Mouse (Mus musculus): ENCODE results near the gene Zfp941. TPM values are rescaled to one million over a fixed set of nuclear protein-coding genes. Genes with fewer than 3 reads are reported as not detected.

Zfp941 gene
- 37.0 and 38.4 TPM in 2 replicates for polyA plus RNA-seq (2015; fragmentation: Nextera tagmentation; extraction: Ambion mirVana)

GRCm38 (mm10) chr7:140821653-140822329, at the start of gene Zfp941:
Gene Zfp941 (minus strand): TSS chr7:140822178.
- ATAC-seq: peak; percentile 94

DNA sequence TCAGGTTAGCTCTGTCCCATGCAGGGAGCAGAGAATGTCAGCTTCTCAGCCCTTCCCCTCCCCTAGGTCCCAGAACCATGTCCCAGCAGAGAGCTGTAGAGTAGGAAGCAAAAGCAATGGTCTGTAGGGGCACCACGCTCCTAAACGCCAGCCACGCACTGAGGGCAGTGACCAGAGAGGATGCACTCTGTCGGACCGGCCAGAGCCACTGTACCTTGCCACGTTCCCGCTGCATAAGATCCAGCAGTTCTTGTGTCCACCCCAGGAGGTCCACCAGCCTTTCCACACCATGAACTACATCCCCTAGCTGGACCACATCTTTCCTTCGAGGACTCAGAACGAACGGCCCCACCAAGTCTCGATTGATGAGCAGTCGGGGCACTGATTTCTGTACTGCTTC, 42.8 kb upstream of the Zfp941 start:
- Histone ChIP-seq H3K36me3 (ENCODE audit: control insufficient read depth, insufficient read depth, low read length) (peaks cover 30% of the 10 kb centered on the region), H3K9ac (ENCODE audit: low read depth, low read length) (no peak overlapping the region), H3K4me2 (ENCODE audit: low read length) (no peak overlapping the region), H3K27ac (ENCODE audit: low read length) (no peak overlapping the region), H3K9me3 (replicated peaks; ENCODE audit: control insufficient read depth, low read length, poor library complexity, severe bottlenecking) (no peaks in the 10 kb centered on the region), H3K4me1 (ENCODE audit: control insufficient read depth, insufficient read depth, low read length) (0 out of 2 replicates have a peak, but pooled peaks cover 2% of the 10 kb centered on the region), H3K27me3 (ENCODE audit: control insufficient read depth, insufficient read depth, low read depth, low read length) (no peaks in the 10 kb centered on the region), H3K4me3 (ENCODE audit: low read depth, low read length) (no peak overlapping the region)
- WGBS: 92% methylated on average over 12 of the region's 12 CpGs
- ATAC-seq: no peak

More at GRCm38 (mm10) chr7:140821653-140822329, at the start of gene Zfp941:
- Histone ChIP-seq H3K4me2 (ENCODE audit: low read length) (peak within 1 kb of the TSS; percentile 69), H3K27ac (ENCODE audit: low read length) (peak within 1 kb of the TSS; percentile 98), H3K27me3 (ENCODE audit: control insufficient read depth, insufficient read depth, low read depth, low read length) (no peaks in the 10 kb centered on the region), H3K9ac (ENCODE audit: low read depth, low read length) (peak within 1 kb of the TSS; percentile 89), H3K4me1 (ENCODE audit: control insufficient read depth, insufficient read depth, low read length) (peaks cover 17% of the 10 kb centered on the region), H3K9me3 (replicated peaks; ENCODE audit: control insufficient read depth, low read length, poor library complexity, severe bottlenecking) (no peaks in the 10 kb centered on the region), H3K36me3 (ENCODE audit: control insufficient read depth, insufficient read depth, low read length) (peaks cover 2% of the 10 kb centered on the region; the same call in 1 of the 2 replicates), H3K4me3 (ENCODE audit: low read depth, low read length) (peak within 1 kb of the TSS; percentile 74)
- WGBS: under 1% methylated on average over 21 of the region's 21 CpGs

DNA sequence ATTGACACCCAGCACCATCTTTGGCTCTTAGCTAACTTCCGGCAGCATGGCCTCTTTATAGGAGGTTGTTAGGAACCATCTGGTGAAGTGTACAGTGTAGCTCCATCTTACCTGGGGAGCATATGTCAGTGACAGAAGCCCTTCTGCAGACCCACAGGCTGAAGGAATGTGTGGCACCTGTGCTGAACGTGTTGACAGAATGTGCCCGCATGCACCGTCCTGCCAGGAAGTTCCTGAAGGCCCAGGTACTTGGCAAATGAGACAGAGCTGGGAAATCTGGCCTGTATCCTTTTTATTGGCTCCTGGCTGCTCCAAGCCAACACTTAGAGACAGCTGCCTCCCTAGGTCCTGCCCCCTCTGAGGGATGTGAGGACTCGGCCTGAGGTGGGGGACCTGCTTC, 38.8 kb upstream of the Zfp941 start:
- Histone ChIP-seq H3K4me3 (ENCODE audit: low read depth, low read length) (no peak overlapping the region), H3K36me3 (ENCODE audit: control insufficient read depth, insufficient read depth, low read length) (peaks cover 30% of the 10 kb centered on the region), H3K4me1 (ENCODE audit: control insufficient read depth, insufficient read depth, low read length) (peaks cover 16% of the 10 kb centered on the region), H3K27me3 (ENCODE audit: control insufficient read depth, insufficient read depth, low read depth, low read length) (no peaks in the 10 kb centered on the region), H3K4me2 (ENCODE audit: low read length) (no peak overlapping the region), H3K27ac (ENCODE audit: low read length) (no peak overlapping the region), H3K9me3 (replicated peaks; ENCODE audit: control insufficient read depth, low read length, poor library complexity, severe bottlenecking) (no peaks in the 10 kb centered on the region), H3K9ac (ENCODE audit: low read depth, low read length) (no peak overlapping the region)
- ATAC-seq: no peak
- WGBS: 89% methylated on average over 5 of the region's 5 CpGs

DNA sequence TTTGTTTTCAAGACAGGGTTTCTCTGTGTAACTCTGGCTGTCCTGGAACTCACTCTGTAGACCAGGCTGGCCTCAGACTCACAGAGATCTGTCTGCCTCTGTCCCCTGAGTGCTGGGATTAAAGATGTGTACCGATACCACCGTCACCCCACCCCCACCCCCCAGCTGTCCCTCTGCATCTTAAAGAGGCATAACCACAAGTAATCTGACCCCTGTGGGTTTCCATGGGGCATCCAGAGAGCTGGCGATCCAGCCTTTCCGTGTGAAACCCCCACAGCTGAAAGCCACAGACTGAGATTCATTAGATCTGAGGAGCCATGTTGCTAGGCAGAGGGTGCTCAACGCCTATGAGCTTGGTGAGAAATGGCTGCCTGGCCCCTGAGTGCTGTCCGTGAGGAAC, 38.0 kb upstream of the Zfp941 start:
- Histone ChIP-seq H3K27ac (ENCODE audit: low read length) (no peak overlapping the region), H3K27me3 (ENCODE audit: control insufficient read depth, insufficient read depth, low read depth, low read length) (no peaks in the 10 kb centered on the region), H3K4me1 (ENCODE audit: control insufficient read depth, insufficient read depth, low read length) (peaks cover 23% of the 10 kb centered on the region), H3K36me3 (ENCODE audit: control insufficient read depth, insufficient read depth, low read length) (peaks cover 30% of the 10 kb centered on the region), H3K4me3 (ENCODE audit: low read depth, low read length) (no peak overlapping the region), H3K9me3 (replicated peaks; ENCODE audit: control insufficient read depth, low read length, poor library complexity, severe bottlenecking) (no peaks in the 10 kb centered on the region), H3K4me2 (ENCODE audit: low read length) (no peak overlapping the region), H3K9ac (ENCODE audit: low read depth, low read length) (no peak overlapping the region)
- ATAC-seq: no peak
- 63% methylated on average over 6 of the region's 6 CpGs for WGBS

DNA sequence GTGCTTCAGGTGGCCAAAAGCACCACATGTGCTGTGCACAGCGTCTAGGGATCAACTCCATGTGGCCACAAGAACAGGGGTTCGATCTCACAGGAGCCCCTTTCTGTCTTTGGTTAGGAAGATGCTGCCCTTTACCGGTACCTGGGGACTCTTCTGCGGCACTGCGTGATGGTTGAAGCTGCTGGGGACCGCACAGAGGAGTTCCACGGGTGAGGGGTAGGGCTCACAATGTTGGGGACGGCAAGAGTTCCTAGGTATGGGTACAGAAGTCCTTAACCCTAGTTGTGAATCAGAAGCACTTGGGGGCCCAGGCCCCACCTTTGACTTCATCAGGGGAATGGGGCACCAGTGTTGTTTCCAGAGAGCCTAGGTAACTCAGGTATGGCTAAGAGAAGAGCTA, 36.8 kb upstream of the Zfp941 start:
- Histone ChIP-seq H3K27me3 (ENCODE audit: control insufficient read depth, insufficient read depth, low read depth, low read length) (no peaks in the 10 kb centered on the region), H3K4me1 (ENCODE audit: control insufficient read depth, insufficient read depth, low read length) (peaks cover 23% of the 10 kb centered on the region), H3K9me3 (replicated peaks; ENCODE audit: control insufficient read depth, low read length, poor library complexity, severe bottlenecking) (no peaks in the 10 kb centered on the region), H3K36me3 (ENCODE audit: control insufficient read depth, insufficient read depth, low read length) (peaks cover 37% of the 10 kb centered on the region), H3K27ac (ENCODE audit: low read length) (no peak overlapping the region), H3K4me3 (ENCODE audit: low read depth, low read length) (peak overlapping the region; percentile 85; the same call in 1 of the 2 replicates), H3K9ac (ENCODE audit: low read depth, low read length) (no peak overlapping the region; the same call in 1 of the 2 replicates), H3K4me2 (ENCODE audit: low read length) (peak overlapping the region; percentile 96)
- 97% methylated on average over 8 of the region's 8 CpGs for WGBS
- no peak for ATAC-seq

DNA sequence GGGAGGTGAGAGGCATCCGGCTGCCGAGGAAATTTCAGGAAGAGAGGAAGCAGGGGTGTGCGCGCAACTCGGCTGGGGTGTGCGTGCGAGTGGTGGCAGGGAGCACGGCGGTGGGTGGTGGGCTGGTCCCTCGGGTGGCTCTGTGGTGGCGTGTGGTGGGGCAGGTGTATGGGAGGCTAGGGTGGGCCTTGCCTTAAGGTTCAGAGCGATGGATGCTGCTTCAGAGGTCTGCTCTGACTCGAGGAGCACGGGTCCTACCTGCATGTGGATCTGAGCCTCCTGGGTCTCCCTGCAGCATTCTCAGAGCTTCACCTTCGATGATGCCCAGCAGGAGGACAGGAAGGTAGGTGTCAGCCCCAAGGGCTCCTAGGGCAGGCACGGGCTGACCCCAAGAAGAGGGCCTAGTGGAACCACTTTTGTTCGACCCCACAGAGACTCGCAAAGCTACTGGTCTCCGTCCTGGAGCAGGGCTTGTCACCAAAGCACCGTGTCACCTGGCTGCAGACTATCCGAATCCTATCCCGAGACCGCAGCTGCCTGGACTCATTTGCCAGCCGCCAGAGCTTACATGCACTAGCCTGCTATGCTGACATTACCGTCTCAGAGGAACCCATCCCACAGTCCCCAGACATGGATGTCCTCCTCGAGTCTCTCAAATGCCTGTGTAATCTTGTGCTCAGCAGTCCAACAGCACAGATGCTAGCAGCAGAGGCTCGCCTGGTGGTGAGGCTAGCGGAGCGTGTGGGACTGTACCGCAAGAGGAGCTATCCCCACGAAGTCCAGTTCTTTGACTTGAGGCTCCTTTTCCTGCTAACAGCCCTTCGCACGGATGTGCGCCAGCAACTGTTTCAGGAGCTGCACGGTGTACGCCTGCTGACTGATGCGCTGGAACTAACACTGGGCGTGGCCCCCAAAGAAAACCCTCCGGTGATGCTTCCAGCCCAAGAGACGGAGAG, 35.9 kb upstream of the Zfp941 start, which contains the start of gene Bet1l:
TSS of gene Bet1l (minus strand) at position 28 of the 956 bp plus-strand sequence.
- Histone ChIP-seq H3K4me2 (ENCODE audit: low read length) (peak within 1 kb of the TSS; percentile 96), H3K27me3 (ENCODE audit: control insufficient read depth, insufficient read depth, low read depth, low read length) (no peaks in the 10 kb centered on the region), H3K9ac (ENCODE audit: low read depth, low read length) (peak within 1 kb of the TSS; percentile 90), H3K9me3 (replicated peaks; ENCODE audit: control insufficient read depth, low read length, poor library complexity, severe bottlenecking) (no peaks in the 10 kb centered on the region), H3K4me3 (ENCODE audit: low read depth, low read length) (peak within 1 kb of the TSS; percentile 85), H3K27ac (ENCODE audit: low read length) (peak within 1 kb of the TSS; percentile 94), H3K36me3 (ENCODE audit: control insufficient read depth, insufficient read depth, low read length) (peaks cover 35% of the 10 kb centered on the region), H3K4me1 (ENCODE audit: control insufficient read depth, insufficient read depth, low read length) (peaks cover 23% of the 10 kb centered on the region)
- 39% methylated on average over 38 of the region's 40 CpGs for WGBS
- ATAC-seq: peak; percentile 33

- peaks cover 30% of the 10 kb centered on the region for H3K36me3 ChIP-seq (ENCODE audit: control insufficient read depth, insufficient read depth, low read length)
- WGBS: under 1% methylated on average over 49 of the region's 50 CpGs
These were observed 35.0 kb upstream of the Zfp941 start, which contains the start of gene Ric8a for GRCm38 (mm10) chr7:140856785-140857549. Gene Ric8a (plus strand): TSS chr7:140856957.

More at GRCm38 (mm10) chr7:140856785-140857549, 35.0 kb upstream of the Zfp941 start, which contains the start of gene Ric8a:
- no peaks in the 10 kb centered on the region for H3K9me3 ChIP-seq (replicated peaks; ENCODE audit: control insufficient read depth, low read length, poor library complexity, severe bottlenecking)
- H3K27me3 ChIP-seq (ENCODE audit: control insufficient read depth, insufficient read depth, low read depth, low read length): no peaks in the 10 kb centered on the region
- peaks cover 23% of the 10 kb centered on the region for H3K4me1 ChIP-seq (ENCODE audit: control insufficient read depth, insufficient read depth, low read length)
- peak within 1 kb of the TSS; percentile 94 for H3K27ac ChIP-seq (ENCODE audit: low read length)
- H3K4me2 ChIP-seq (ENCODE audit: low read length): peak within 1 kb of the TSS; percentile 96
- peak; percentile 80 for ATAC-seq
- H3K9ac ChIP-seq (ENCODE audit: low read depth, low read length): peak within 1 kb of the TSS; percentile 90
- H3K4me3 ChIP-seq (ENCODE audit: low read depth, low read length): peak within 1 kb of the TSS; percentile 85
